Mouse (Mus musculus) CD4-positive helper T cell, adult 2 months (primary cell): Measurements from ENCODE around the gene Ints14.
A peak's percentile ranks its signal among the peaks of the same experiment; 100 is the strongest.
"Not testable (repeated sequence)": the region's sequence is repeated elsewhere in the genome, so short reads cannot be mapped to it uniquely, and the experiment has no call there.

Source experiments
- DNase-seq: peaks from one replicate; pipeline ENCODE4 v3.0.0-alpha.2; 2012; ENCODE audit warnings: low read depth, missing footprints, low spot score

Gene Ints14

DNA sequence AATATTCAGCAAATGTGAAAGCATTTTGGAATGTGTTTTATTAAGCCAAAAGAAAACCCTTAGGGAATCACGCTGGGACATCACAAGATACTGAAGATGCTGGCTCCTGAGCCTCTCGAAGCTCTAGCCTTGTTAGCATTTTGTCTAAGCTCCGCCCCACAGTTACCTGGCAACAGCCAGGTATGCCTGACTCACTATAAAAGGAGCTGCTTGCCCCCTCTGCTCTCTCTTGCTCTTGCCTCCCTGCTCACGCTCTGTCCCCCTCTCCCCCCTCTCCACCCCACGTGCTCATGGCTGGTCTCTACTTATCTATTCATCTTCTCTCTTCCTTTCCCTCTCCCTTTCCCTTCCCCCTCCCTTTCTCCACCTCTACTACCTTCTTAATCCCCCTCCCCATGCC lies 8.7 kb upstream of the Ints14 start:
- DNase-seq: no peak

GRCm38 (mm10) chr9:64953190-64953589 lies 7.5 kb upstream of the Ints14 start:
- DNase-seq: no peak

DNA sequence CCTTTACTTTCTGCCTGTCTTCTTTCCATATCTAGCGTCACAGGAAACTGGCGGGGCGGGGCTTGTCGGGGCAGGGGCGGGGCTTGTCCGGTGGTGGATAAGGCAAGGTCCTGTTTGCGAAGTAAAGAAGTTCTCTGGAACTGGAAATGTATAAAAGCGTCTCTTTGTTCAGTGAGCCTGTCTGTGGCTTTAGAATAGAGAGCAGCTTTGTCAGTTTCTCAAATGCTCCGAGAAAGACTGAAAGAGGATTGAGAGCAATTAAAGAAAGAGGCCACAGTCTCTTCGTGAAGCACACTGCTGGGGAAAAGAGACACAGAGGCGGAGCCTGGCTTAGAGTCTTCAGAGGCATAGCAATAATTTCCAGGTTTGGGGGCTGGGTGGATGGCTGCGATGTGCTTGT lies 4.4 kb upstream of the Ints14 start:
- DNase-seq: peak; percentile 44

GRCm38 (mm10) chr9:64957276-64957675 lies 3.4 kb upstream of the Ints14 start:
- DNase-seq: no peak

- no peak for DNase-seq
These were observed 244 bp downstream of the Ints14 start for GRCm38 (mm10) chr9:64960978-64961320.

GRCm38 (mm10) chr9:64980548-64980947 lies 19.8 kb downstream of the Ints14 start:
- DNase-seq: no peak

GRCm38 (mm10) chr9:64981904-64982303 lies 21.2 kb downstream of the Ints14 start:
- DNase-seq: no peak

DNA sequence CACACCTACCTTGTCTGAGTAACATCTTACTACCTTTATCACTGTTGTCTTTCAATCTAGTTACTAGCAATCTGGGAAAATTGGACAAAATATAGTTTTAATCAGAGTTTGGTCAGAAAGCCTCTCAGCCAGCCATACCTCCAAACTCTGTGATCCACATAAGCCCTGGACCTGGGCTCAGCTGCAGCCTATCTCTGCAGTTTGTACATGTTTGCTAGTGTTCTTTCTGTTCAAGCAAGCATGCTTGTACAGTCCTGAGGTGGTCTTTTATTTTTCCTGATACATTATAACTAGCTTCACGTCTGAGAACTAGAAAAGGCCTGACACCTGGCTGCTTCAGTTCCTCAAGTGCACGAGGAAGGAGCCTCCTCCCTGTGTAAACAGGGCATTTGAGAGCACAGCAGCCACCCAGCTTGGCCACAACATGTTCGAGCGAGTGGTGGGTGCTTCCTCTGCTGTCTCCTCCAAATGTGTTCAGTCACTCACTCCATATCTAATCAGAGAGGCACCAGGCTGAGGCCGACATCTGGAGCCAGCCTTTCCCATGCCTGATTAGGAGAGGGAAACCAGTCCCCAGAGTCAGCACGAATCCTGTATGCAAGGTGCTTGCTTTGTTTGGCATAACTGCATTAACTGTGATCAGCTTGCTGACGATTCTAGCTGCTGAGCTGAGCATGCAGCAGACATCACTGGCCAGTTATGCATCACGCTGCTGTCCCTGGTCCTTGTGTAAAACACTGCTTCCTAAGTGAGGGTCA lies 24.5 kb downstream of the Ints14 start:
- no peak for DNase-seq

DNA sequence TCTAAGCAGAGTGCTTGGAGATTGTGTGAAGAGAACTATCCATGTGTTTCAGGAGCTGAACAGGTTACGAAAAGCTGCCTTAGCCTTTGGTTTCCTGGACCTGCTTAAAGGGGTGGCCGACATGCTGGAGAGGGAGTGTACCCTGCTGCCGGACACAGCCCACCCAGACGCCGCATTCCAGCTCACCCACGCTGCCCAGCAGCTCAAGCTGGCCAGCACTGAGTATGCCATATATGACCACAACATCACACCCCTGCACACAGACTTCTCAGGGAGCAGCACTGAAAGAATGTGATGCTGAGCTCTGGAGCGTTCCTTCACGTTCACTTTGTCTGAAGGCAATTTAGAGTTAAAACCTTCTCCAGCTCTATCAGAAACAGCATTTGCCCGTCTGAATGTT lies 25.1 kb downstream of the Ints14 start:
- no peak for DNase-seq

GRCm38 (mm10) chr9:64987651-64988050 lies 26.9 kb downstream of the Ints14 start:
- DNase-seq: no peak

DNA sequence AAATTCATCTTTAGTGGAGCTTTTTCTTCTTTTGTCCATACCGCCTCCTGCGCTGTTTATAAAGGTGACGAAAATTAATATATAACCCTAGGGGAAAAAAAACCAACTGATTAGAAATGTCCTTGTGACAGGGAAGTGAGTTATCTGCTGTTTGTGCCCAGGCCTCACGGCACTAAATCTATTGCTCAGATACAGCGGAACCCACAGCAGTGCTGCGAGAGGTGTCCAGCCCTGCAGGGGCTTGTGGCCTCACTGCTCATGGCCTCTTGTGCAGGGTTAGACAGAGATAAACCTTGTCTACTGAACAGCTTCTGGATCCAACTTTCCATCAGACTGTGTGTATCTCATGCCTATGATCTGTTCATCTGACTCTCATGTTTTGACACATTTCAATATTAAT lies 27.7 kb downstream of the Ints14 start:
- no peak for DNase-seq

- DNase-seq: no peak
These were observed 29.6 kb downstream of the Ints14 start for GRCm38 (mm10) chr9:64990291-64990690.

DNA sequence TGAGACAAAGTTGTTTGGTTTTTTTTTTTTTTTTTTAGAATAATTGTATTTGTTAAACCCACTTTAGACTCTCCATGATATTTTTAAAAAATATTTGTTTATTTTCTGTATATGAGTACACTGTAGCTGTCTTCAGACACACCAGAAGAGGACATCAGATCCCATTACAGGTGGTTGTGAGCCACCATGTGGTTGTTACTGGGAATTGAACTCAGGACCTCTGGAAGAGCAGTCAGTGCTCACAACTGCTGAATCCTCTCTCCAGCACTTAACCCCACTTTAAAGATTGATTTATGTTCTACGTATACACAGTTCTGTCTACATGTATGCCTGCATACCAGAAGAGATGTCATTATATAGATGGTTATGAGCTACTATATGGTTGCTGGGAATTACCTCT lies 34.8 kb downstream of the Ints14 start:
- not testable (repeated sequence) for DNase-seq

- DNase-seq: no peak
These were observed 40.8 kb downstream of the Ints14 start for GRCm38 (mm10) chr9:65001481-65001880.

- DNase-seq: no peak
These were observed 45.0 kb downstream of the Ints14 start for GRCm38 (mm10) chr9:65005737-65006136.

- peak; percentile 92 for DNase-seq
These were observed 49.9 kb downstream of the Ints14 start for GRCm38 (mm10) chr9:65010632-65011031.

GRCm38 (mm10) chr9:65011304-65011703 lies 50.6 kb downstream of the Ints14 start:
- peak; percentile 49 for DNase-seq

GRCm38 (mm10) chr9:65015461-65016222 lies 54.9 kb downstream of the Ints14 start:
- DNase-seq: no peak

- DNase-seq: no peak
These were observed 55.7 kb downstream of the Ints14 start for GRCm38 (mm10) chr9:65016241-65016977.

- no peak for DNase-seq
These were observed 56.5 kb downstream of the Ints14 start for GRCm38 (mm10) chr9:65016978-65017827.

DNA sequence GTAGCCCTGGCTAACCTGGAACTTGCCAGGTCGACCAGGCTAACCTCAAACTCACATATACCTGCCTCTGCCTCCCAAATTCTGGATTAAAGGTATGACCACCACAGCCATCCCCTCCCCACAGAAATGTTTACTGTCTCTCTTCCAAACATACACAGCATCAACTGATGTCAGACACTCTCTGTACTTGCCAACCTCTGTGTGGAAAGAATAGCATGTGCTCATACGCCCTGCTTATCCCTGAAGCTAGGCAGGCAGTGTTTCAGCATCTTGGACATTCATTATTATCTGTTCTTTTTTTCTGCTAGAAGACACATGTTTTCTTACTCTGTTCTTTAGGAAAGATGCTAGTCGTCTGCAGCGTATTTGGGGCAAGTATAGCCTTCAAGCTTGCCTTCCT lies 57.2 kb downstream of the Ints14 start:
- DNase-seq: no peak
